Mouse (Mus musculus) liver, postnatal 0 days (tissue): Measurements from ENCODE around the gene Ghitm.

Experiments
- CTCF ChIP-seq: sonication (generic); IDR thresholded peaks from 2 replicates; pipeline ENCODE4 v1.5.1; 2016; ENCODE audit warnings: antibody characterized with exemption, low read depth
- EP300 ChIP-seq: IDR thresholded peaks from 2 replicates; pipeline ENCODE4 v1.6.1; 2016; ENCODE audit warnings: antibody characterized with exemption, low read depth, mild to moderate bottlenecking

DNA sequence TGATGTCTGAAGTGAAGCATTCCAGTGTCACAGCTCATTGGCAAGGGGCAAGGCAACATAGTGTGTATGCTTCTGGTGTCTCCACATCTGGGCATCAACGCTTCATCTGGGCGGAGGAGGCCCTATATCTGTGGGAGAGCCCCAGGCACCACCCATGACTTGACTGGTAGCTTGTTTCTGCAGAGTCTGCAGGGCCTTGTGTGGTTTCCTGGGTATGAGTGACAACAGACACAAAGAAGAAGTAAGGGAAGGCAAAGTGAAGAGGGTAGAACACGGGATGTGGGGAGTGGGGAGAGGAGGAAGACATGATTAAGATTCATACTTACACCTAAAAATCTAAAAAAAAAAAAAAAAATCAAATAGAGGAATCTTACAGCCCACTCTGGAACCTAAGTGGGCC is 32.6 kb downstream of the Ghitm start:
- TF ChIP-seq CTCF (no peak), EP300 (no peak)
